Mouse (Mus musculus) liver, embryonic 13.5 days (tissue): ENCODE measurements at regions not wholly inside any gene's neighbourhood (a gene's known extent, or its start where the extent isn't known, plus 50 kb on each side); places are given as distances from the start of the nearest gene placed in this dataset.

Source experiments
- ATAC-seq: fragments of 200-750 bp; cut with Nextera tagmentation; 2 replicates; pipeline ENCODE4 v1.8.0; 2017; ENCODE audit warnings: low read depth, mild to moderate bottlenecking, moderate number of reproducible peaks, moderate library complexity
- DNase-seq: peaks from one replicate; pipeline ENCODE4 v3.0.0; 2022
- H3K27ac ChIP-seq: fragments of 300-500 bp; sonication (generic); 2 replicates; pipeline ENCODE4 v1.5.1; 2015; ENCODE audit warnings: moderate library complexity, mild to moderate bottlenecking, inconsistent platforms
- H3K27me3 ChIP-seq: fragments of 300-500 bp; sonication (generic); 2 replicates; pipeline ENCODE4 v1.6.1; 2015; ENCODE audit warnings: mild to moderate bottlenecking, inconsistent platforms
- H3K36me3 ChIP-seq: fragments of 300-500 bp; sonication (generic); 2 replicates; pipeline ENCODE4 v1.6.1; 2015; ENCODE audit warnings: mild to moderate bottlenecking, inconsistent platforms
- H3K4me1 ChIP-seq: fragments of 300-500 bp; sonication (generic); replicated peaks from 2 replicates; pipeline ENCODE4 v1.6.1; 2015; ENCODE audit warnings: inconsistent platforms
- H3K4me2 ChIP-seq: fragments of 300-500 bp; sonication (generic); 2 replicates; pipeline ENCODE4 v1.6.1; 2015; ENCODE audit warnings: inconsistent platforms, mild to moderate bottlenecking, moderate library complexity
- H3K4me3 ChIP-seq: fragments of 300-500 bp; sonication (generic); replicated peaks from 2 replicates; pipeline ENCODE4 v1.5.1; 2015; ENCODE audit warnings: mild to moderate bottlenecking, inconsistent platforms
- H3K9ac ChIP-seq: fragments of 300-500 bp; sonication (generic); 2 replicates; pipeline ENCODE4 v1.6.1; 2015; ENCODE audit warnings: mild to moderate bottlenecking, inconsistent platforms
- H3K9me3 ChIP-seq: fragments of 300-500 bp; sonication (generic); replicated peaks from 2 replicates; pipeline ENCODE4 v1.6.1; 2016; ENCODE audit warnings: inconsistent platforms
- WGBS: fragments of 180-500 bp; shearing (Covaris S2); methylation state at CpG from one replicate; pipeline ENCODE4 v1.1.7; 2015; ENCODE audit not compliant: insufficient replicate concordance; 5-methylcytosine and 5-hydroxymethylcytosine counted together

DNA sequence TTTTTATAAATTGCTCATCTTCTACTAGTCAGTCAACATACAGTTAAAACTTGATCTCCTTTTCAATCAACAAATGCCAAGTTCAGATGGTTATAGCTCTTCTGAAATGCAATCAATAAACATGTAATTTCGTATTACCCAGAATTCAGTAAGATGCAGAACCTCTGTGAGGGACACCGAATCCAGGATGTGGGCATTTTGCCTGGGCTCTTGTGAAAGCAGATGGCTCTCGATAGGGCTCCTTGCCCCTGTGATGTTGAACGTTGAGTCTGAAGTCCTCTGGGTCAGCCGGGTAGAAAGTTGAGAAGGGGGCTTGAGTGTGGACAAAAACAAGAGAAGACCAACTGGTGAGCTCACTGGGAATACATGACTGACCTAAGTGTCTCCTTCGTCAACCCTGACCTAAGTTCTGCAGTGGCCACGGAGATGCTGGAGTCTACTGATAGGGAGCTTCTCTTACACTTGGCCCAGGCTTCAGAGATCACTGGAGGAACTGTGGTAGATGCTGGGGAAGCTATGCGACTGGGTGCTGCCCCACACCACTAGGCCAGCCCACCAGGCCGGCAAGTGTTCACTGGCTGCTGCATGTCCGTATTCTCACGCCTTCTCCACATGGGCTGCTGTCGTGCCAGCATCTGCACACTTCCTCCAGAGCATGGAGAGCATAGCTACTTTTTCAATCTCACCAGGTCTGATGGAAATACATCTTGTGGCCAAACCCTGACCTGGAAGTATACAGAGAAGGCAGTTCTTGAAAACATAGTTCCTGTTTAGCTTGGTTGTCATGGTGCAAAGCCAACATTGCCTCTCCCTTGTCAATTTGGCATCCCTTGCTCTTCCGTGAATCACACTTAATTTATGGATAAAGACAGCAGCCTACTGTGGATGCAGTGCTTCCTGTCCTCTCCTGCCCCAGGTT is 122.5 kb downstream of the Cd24a start:
- DNase-seq (no peak), ATAC-seq (peak; percentile 26; the same call in 1 of the 2 replicates)
- Histone ChIP-seq H3K27ac (no peak overlapping the region), H3K4me3 (no peak overlapping the region), H3K9ac (no peak overlapping the region), H3K36me3 (no peaks in the 10 kb centered on the region), H3K4me2 (no peak overlapping the region), H3K4me1 (peaks cover 29% of the 10 kb centered on the region), H3K27me3 (peaks cover 12% of the 10 kb centered on the region), H3K9me3 (no peaks in the 10 kb centered on the region)
- 68% methylated on average over 13 of the region's 13 CpGs for WGBS

- ATAC-seq (no peak), DNase-seq (no peak)
- Histone ChIP-seq H3K9ac (0 out of 2 replicates have a peak overlapping the region, but pooled peaks have one; percentile 9), H3K4me1 (peaks cover 50% of the 10 kb centered on the region), H3K36me3 (no peaks in the 10 kb centered on the region), H3K27ac (no peak overlapping the region), H3K9me3 (no peaks in the 10 kb centered on the region), H3K4me3 (no peak overlapping the region), H3K4me2 (no peak overlapping the region), H3K27me3 (peaks cover 12% of the 10 kb centered on the region)
- WGBS, result 28% methylated on average over 5 of the region's 5 CpGs
Measured at GRCm38 (mm10) chr10:43702895-43703294, 124.8 kb downstream of the Cd24a start.

GRCm38 (mm10) chr10:43706001-43706988 is 128.2 kb downstream of the Cd24a start:
- H3K4me2 ChIP-seq, result peak overlapping the region; percentile 54
- H3K4me3 ChIP-seq, result peak overlapping the region; percentile 22
- no peaks in the 10 kb centered on the region for H3K9me3 ChIP-seq
- H3K27ac ChIP-seq, result no peak overlapping the region
- DNase-seq, result peak; percentile 33
- 35% methylated on average over 17 of the region's 17 CpGs for WGBS
- peaks cover 8% of the 10 kb centered on the region for H3K27me3 ChIP-seq
- no peaks in the 10 kb centered on the region for H3K36me3 ChIP-seq
- peak; percentile 44; the same call in 1 of the 2 replicates for ATAC-seq
- peak overlapping the region; percentile 18 for H3K9ac ChIP-seq
- peaks cover 57% of the 10 kb centered on the region for H3K4me1 ChIP-seq

- Histone ChIP-seq H3K9ac (no peak overlapping the region; the same call in 1 of the 2 replicates), H3K4me1 (peaks cover 54% of the 10 kb centered on the region), H3K27ac (no peak overlapping the region), H3K9me3 (no peaks in the 10 kb centered on the region), H3K27me3 (peaks cover 8% of the 10 kb centered on the region), H3K36me3 (no peaks in the 10 kb centered on the region; the same call in 1 of the 2 replicates), H3K4me2 (no peak overlapping the region), H3K4me3 (no peak overlapping the region)
- 72% methylated on average over 5 of the region's 5 CpGs for WGBS
- ATAC-seq (no peak), DNase-seq (no peak)
Measured at GRCm38 (mm10) chr10:43707011-43707410, 128.9 kb downstream of the Cd24a start.

- Histone ChIP-seq H3K9me3 (no peaks in the 10 kb centered on the region), H3K4me3 (no peak overlapping the region), H3K27ac (no peak overlapping the region), H3K27me3 (peaks cover 8% of the 10 kb centered on the region), H3K4me1 (peaks cover 45% of the 10 kb centered on the region), H3K36me3 (no peaks in the 10 kb centered on the region; the same call in 1 of the 2 replicates), H3K9ac (no peak overlapping the region), H3K4me2 (no peak overlapping the region)
- ATAC-seq, result no peak
- DNase-seq, result no peak
- 66% methylated on average over 15 of the region's 15 CpGs for WGBS
Measured at GRCm38 (mm10) chr10:43707821-43708373, 129.8 kb downstream of the Cd24a start.

DNA sequence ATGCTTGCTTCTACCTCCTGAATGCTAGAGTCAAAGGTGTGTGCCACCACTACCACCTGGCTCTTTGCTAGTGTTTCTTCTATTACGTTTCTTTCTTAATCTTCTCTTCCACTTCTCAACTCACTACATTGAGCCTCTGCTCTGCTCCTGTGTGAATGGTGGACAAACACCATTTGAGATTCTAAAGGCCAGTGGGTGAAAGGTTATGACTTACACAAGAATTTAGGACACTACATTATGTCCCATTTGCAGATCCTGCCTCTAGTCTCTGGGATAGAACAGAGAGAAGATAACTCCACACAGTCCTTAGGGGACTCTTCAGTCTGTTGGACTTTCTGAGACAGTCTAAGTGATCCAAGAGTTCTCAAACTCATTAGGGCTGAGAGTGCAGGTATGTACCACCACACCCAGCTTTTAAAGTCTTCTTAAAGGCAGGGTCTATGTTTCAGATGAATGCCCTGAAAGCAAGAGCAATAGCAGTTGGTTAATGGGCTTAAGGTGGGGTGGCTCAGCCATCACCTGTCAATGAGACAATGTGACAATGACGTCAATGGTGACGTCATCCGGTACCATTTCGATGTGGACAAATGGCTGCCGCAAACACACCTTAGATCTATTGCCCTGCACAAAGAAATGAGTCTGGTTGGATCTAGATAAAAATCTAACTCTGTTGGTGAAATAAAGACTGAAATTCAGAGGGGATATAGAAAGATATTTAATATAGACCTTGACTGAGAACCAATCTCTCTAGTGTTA is 131.4 kb downstream of the Cd24a start:
- no peak overlapping the region for H3K9ac ChIP-seq
- DNase-seq (no peak), ATAC-seq (no peak)
- no peaks in the 10 kb centered on the region; the same call in 1 of the 2 replicates for H3K36me3 ChIP-seq
- H3K4me3 ChIP-seq, result no peak overlapping the region
- H3K4me1 ChIP-seq, result peaks cover 49% of the 10 kb centered on the region
- H3K4me2 ChIP-seq, result no peak overlapping the region
- H3K27ac ChIP-seq, result no peak overlapping the region
- no peaks in the 10 kb centered on the region for H3K9me3 ChIP-seq
- peaks cover 8% of the 10 kb centered on the region for H3K27me3 ChIP-seq
- WGBS, result 84% methylated on average over 6 of the region's 6 CpGs

DNA sequence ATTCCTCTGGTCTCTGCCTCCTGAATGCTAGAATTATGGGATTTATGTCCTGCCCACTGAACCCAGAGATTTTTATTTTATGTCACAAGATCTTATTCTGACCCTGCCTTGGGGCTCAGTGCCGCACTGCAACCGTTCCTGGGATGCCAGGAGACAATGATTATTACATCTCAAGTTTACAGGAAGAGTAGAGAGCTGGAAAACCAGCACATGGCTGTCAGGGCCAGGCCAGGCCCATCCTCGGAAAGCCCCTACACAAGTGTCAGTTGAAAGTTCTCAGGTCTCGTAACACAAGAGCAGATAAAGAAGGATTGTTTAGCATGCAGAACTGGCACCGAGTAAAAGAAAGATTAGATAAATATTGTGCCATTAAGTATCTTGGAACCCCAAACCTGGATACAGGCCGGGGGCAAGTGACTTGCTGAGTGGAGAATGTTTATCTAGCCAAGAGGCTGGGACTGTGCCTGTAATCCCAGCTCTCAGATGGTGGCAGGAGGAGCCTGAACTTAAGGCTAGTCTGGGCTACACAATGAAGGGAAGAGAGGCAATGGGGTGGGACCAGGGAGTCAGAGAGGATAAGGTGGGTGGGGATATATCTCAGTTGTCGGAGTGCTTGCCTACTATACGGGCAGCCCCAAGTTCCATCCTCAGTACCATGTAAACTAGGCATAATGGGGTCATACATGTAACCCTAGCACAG is 132.3 kb downstream of the Cd24a start:
- peak; percentile 28 for DNase-seq
- Histone ChIP-seq H3K27me3 (peaks cover 8% of the 10 kb centered on the region), H3K36me3 (no peaks in the 10 kb centered on the region; the same call in 1 of the 2 replicates), H3K27ac (0 out of 2 replicates have a peak overlapping the region, but pooled peaks have one; percentile 0), H3K9ac (0 out of 2 replicates have a peak overlapping the region, but pooled peaks have one; percentile 23), H3K4me3 (no peak overlapping the region), H3K4me2 (no peak overlapping the region), H3K4me1 (peaks cover 49% of the 10 kb centered on the region), H3K9me3 (no peaks in the 10 kb centered on the region)
- WGBS, result 44% methylated on average over 8 of the region's 8 CpGs
- peak; percentile 77 for ATAC-seq

DNA sequence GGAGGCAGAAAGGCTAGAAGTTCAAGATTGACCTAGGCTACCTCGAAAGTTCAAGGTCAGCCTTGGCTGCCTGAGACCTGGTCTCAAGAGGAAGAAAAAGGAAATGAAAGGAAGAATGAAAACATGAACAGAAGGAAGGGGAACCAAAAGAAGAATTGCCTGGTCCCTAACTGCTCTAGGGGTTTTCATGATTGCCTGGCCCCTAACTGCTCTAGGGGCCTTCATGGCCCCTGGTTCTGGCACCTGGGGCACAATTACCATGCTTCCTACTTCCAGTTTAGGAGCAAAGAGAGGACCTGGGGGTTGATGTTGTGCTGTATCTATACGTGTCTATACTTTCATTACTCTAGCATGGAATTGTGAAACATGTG is 132.8 kb downstream of the Cd24a start:
- Histone ChIP-seq H3K4me1 (peaks cover 45% of the 10 kb centered on the region), H3K27ac (0 out of 2 replicates have a peak overlapping the region, but pooled peaks have one; percentile 0), H3K36me3 (no peaks in the 10 kb centered on the region; the same call in 1 of the 2 replicates), H3K27me3 (peaks cover 5% of the 10 kb centered on the region), H3K9ac (no peak overlapping the region), H3K9me3 (no peaks in the 10 kb centered on the region), H3K4me2 (no peak overlapping the region), H3K4me3 (no peak overlapping the region)
- no peak for DNase-seq
- no peak for ATAC-seq
- WGBS, result 63% methylated on average over 2 of the region's 2 CpGs

DNA sequence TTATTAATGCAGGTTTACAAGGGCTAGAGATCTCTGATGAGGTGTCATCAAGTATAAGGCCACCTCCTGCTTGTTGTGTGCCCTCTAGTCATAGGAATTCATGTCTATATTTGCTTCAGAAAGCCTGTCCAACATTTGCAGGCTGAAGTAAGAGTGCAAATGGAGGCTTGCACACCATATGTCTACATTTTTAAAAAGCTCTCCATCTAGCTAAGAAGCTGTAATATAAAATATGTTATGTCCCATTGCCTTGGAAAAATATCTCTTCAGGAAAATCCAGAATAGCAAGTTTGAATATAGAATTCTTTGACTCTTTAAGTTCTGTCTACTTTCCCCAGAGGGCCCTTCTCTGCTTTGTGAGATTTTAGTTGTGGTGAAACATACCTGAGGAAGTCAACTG is 134.6 kb downstream of the Cd24a start:
- H3K27ac ChIP-seq, result no peak overlapping the region
- H3K4me1 ChIP-seq, result peaks cover 29% of the 10 kb centered on the region
- H3K27me3 ChIP-seq, result no peaks in the 10 kb centered on the region
- H3K36me3 ChIP-seq, result no peaks in the 10 kb centered on the region; the same call in 1 of the 2 replicates
- H3K4me2 ChIP-seq, result no peak overlapping the region
- ATAC-seq (no peak), DNase-seq (no peak)
- no peak overlapping the region for H3K9ac ChIP-seq
- no peak overlapping the region for H3K4me3 ChIP-seq
- no peaks in the 10 kb centered on the region for H3K9me3 ChIP-seq

- H3K27ac ChIP-seq, result no peak overlapping the region
- WGBS, result 67% methylated on average over 13 of the region's 13 CpGs
- peaks cover 14% of the 10 kb centered on the region for H3K27me3 ChIP-seq
- peaks cover 18% of the 10 kb centered on the region for H3K4me1 ChIP-seq
- ATAC-seq, result no peak
- DNase-seq, result no peak
- no peak overlapping the region for H3K4me2 ChIP-seq
- no peaks in the 10 kb centered on the region for H3K36me3 ChIP-seq
- no peaks in the 10 kb centered on the region for H3K9me3 ChIP-seq
- no peak overlapping the region for H3K4me3 ChIP-seq
- H3K9ac ChIP-seq, result no peak overlapping the region
Measured at GRCm38 (mm10) chr10:43718768-43719167, 140.7 kb downstream of the Cd24a start.
